Mouse (Mus musculus): ENCODE results near the gene Csk. TPM values are rescaled to one million over a fixed set of nuclear protein-coding genes. Genes with fewer than 3 reads are reported as not detected.

Gene Csk
- polyA plus RNA-seq, 1 experiment from 2014 or later, result 58.4 TPM

DNA sequence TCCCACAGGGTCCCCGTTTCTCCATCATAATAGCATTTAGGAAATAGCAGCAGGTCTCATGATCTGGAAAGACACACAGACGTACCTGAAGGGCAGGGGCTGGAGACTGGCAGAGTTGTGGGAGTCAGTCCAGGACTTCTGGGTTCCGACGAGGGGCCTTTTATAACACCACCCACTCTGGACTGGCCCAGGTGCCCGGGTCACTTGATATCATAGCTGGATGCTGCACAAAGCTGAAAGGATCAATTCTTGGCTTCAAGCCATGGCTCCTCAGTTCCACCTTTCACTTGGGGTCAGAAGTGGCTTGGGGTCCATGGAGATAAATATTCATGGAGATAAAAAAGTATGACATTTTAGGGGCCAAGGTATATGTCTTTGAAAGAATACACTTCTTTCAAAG lies 30.1 kb upstream of the Csk start, which contains the start of gene Cyp1a2:
TSS of gene Cyp1a2 (minus strand) at position 184 of the 400 bp plus-strand sequence.
- Histone ChIP-seq H3K27me3 (replicated peaks; ENCODE audit: control insufficient read depth, insufficient read depth, low read length) (no peaks in the 10 kb centered on the region), H3K4me1 (ENCODE audit: control insufficient read depth, insufficient read depth, low read depth, low read length) (no peaks in the 10 kb centered on the region), H3K36me3 (ENCODE audit: control insufficient read depth, insufficient read depth, low read length) (no peaks in the 10 kb centered on the region), H3K4me2 (ENCODE audit: low read length) (no peak within 1 kb of the TSS), H3K9ac (ENCODE audit: low read depth, low read length) (no peak within 1 kb of the TSS), H3K9me3 (ENCODE audit: control insufficient read depth, low read length) (no peaks in the 10 kb centered on the region), H3K27ac (ENCODE audit: low read depth, low read length) (no peak within 1 kb of the TSS), H3K4me3 (ENCODE audit: low read length) (no peak within 1 kb of the TSS)
- no peak for ATAC-seq
- WGBS, result 83% methylated on average over 5 of the region's 5 CpGs

GRCm38 (mm10) chr9:57681411-57681810 lies 28.0 kb upstream of the Csk start:
- no peaks in the 10 kb centered on the region for H3K4me1 ChIP-seq (ENCODE audit: control insufficient read depth, insufficient read depth, low read depth, low read length)
- H3K36me3 ChIP-seq (ENCODE audit: control insufficient read depth, insufficient read depth, low read length), result no peaks in the 10 kb centered on the region
- 87% methylated on average over 10 of the region's 10 CpGs for WGBS
- ATAC-seq, result no peak
- H3K9me3 ChIP-seq (ENCODE audit: control insufficient read depth, low read length), result no peaks in the 10 kb centered on the region
- H3K4me2 ChIP-seq (ENCODE audit: low read length), result no peak overlapping the region
- H3K27me3 ChIP-seq (replicated peaks; ENCODE audit: control insufficient read depth, insufficient read depth, low read length), result no peaks in the 10 kb centered on the region
- no peak overlapping the region for H3K4me3 ChIP-seq (ENCODE audit: low read length)
- H3K9ac ChIP-seq (ENCODE audit: low read depth, low read length), result no peak overlapping the region
- no peak overlapping the region for H3K27ac ChIP-seq (ENCODE audit: low read depth, low read length)

- H3K27me3 ChIP-seq (replicated peaks; ENCODE audit: control insufficient read depth, insufficient read depth, low read length), result no peaks in the 10 kb centered on the region
- ATAC-seq, result no peak
- no peak overlapping the region for H3K4me3 ChIP-seq (ENCODE audit: low read length)
- H3K27ac ChIP-seq (ENCODE audit: low read depth, low read length), result no peak overlapping the region
- H3K4me2 ChIP-seq (ENCODE audit: low read length), result no peak overlapping the region
- H3K4me1 ChIP-seq (ENCODE audit: control insufficient read depth, insufficient read depth, low read depth, low read length), result no peaks in the 10 kb centered on the region
- no peaks in the 10 kb centered on the region; the same call in 1 of the 2 replicates for H3K9me3 ChIP-seq (ENCODE audit: control insufficient read depth, low read length)
- no peak overlapping the region for H3K9ac ChIP-seq (ENCODE audit: low read depth, low read length)
- H3K36me3 ChIP-seq (ENCODE audit: control insufficient read depth, insufficient read depth, low read length), result no peaks in the 10 kb centered on the region
- 95% methylated on average over 5 of the region's 5 CpGs for WGBS
These were observed 18.1 kb upstream of the Csk start for GRCm38 (mm10) chr9:57671500-57671899.

DNA sequence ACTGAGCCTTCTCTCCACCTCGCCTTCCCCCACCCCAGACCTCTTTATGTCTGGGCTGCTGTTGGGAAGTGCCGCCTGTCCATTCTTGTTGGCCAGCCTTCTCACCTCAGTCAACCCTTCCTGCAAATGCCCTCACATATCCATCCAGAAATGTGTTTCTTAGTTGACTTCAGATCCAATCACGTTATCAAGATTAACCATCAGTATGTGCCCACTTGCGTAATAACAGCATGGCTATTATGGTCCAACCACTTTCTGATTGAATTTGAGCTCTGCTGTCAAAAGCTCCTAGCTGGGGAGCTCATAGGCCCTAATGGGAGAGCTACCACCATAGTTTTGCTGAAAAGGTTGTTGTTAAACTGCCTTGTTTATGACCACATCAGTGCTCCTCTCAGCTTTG lies 17.6 kb upstream of the Csk start:
- no peak for ATAC-seq
- no peak overlapping the region for H3K4me2 ChIP-seq (ENCODE audit: low read length)
- H3K27ac ChIP-seq (ENCODE audit: low read depth, low read length), result no peak overlapping the region
- 95% methylated on average over 4 of the region's 4 CpGs for WGBS
- no peaks in the 10 kb centered on the region for H3K4me1 ChIP-seq (ENCODE audit: control insufficient read depth, insufficient read depth, low read depth, low read length)
- H3K4me3 ChIP-seq (ENCODE audit: low read length), result no peak overlapping the region
- no peak overlapping the region for H3K9ac ChIP-seq (ENCODE audit: low read depth, low read length)
- H3K27me3 ChIP-seq (replicated peaks; ENCODE audit: control insufficient read depth, insufficient read depth, low read length), result no peaks in the 10 kb centered on the region
- H3K9me3 ChIP-seq (ENCODE audit: control insufficient read depth, low read length), result no peaks in the 10 kb centered on the region; the same call in 1 of the 2 replicates
- H3K36me3 ChIP-seq (ENCODE audit: control insufficient read depth, insufficient read depth, low read length), result no peaks in the 10 kb centered on the region

DNA sequence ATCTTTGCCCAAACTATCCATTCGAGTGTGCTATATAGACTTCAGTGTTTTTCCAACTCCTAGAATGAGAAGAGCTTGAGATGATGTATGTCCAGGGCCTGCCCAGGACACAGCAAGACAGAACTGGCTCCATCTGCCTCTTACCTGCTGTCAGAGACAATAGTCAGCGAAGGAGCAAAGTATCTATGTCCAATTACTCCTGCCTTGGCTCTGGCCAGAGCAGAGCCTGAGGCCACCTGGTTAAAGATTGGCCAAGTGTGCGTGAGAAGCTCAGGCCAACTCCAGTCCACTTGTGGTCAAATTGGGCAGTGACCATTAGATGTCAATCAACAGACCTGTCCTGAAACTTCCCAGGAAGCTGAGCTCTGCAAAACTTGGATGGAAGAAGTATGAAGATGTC lies 16.1 kb upstream of the Csk start:
- no peak for ATAC-seq
- H3K4me2 ChIP-seq (ENCODE audit: low read length), result no peak overlapping the region

DNA sequence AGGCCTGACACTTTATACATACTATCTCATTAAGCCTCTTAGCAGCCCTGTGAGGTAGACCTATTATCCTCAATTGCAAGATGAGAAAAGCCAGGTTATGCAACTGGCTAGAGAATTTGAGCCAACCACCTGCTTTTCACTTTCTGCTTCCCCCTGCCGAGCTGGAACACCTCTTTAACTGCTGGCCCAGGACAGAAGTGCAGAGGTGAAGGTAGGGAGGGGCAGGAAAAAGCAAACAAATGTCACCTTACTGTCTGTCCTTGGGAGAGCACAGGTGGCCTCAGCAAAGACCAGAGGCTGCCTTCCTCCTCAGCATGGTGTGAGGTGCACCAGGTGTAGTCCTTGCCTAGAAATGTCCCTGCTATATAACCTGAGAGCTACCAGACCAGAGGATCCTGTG lies 14.8 kb upstream of the Csk start:
- no peaks in the 10 kb centered on the region for H3K4me1 ChIP-seq (ENCODE audit: control insufficient read depth, insufficient read depth, low read depth, low read length)
- ATAC-seq, result no peak
- no peaks in the 10 kb centered on the region for H3K27me3 ChIP-seq (replicated peaks; ENCODE audit: control insufficient read depth, insufficient read depth, low read length)
- H3K9ac ChIP-seq (ENCODE audit: low read depth, low read length), result no peak overlapping the region
- H3K36me3 ChIP-seq (ENCODE audit: control insufficient read depth, insufficient read depth, low read length), result no peaks in the 10 kb centered on the region
- WGBS, result 50% methylated on average over 1 of the region's 1 CpGs
- no peak overlapping the region for H3K27ac ChIP-seq (ENCODE audit: low read depth, low read length)
- no peak overlapping the region for H3K4me3 ChIP-seq (ENCODE audit: low read length)
- H3K4me2 ChIP-seq (ENCODE audit: low read length), result no peak overlapping the region
- H3K9me3 ChIP-seq (ENCODE audit: control insufficient read depth, low read length), result no peaks in the 10 kb centered on the region; the same call in 1 of the 2 replicates

More for the DNA sequence above, 16.1 kb upstream of the Csk start:
- no peak overlapping the region for H3K4me3 ChIP-seq (ENCODE audit: low read length)
- 81% methylated on average over 3 of the region's 3 CpGs for WGBS
- no peak overlapping the region for H3K9ac ChIP-seq (ENCODE audit: low read depth, low read length)
- no peak overlapping the region for H3K27ac ChIP-seq (ENCODE audit: low read depth, low read length)
- no peaks in the 10 kb centered on the region; the same call in 1 of the 2 replicates for H3K9me3 ChIP-seq (ENCODE audit: control insufficient read depth, low read length)
- no peaks in the 10 kb centered on the region for H3K4me1 ChIP-seq (ENCODE audit: control insufficient read depth, insufficient read depth, low read depth, low read length)
- H3K36me3 ChIP-seq (ENCODE audit: control insufficient read depth, insufficient read depth, low read length), result no peaks in the 10 kb centered on the region
- H3K27me3 ChIP-seq (replicated peaks; ENCODE audit: control insufficient read depth, insufficient read depth, low read length), result no peaks in the 10 kb centered on the region

- H3K36me3 ChIP-seq (ENCODE audit: control insufficient read depth, insufficient read depth, low read length), result no peaks in the 10 kb centered on the region
- H3K4me1 ChIP-seq (ENCODE audit: control insufficient read depth, insufficient read depth, low read depth, low read length), result no peaks in the 10 kb centered on the region
- H3K4me3 ChIP-seq (ENCODE audit: low read length), result no peak overlapping the region
- no peaks in the 10 kb centered on the region; the same call in 1 of the 2 replicates for H3K9me3 ChIP-seq (ENCODE audit: control insufficient read depth, low read length)
- no peak for ATAC-seq
- no peak overlapping the region for H3K4me2 ChIP-seq (ENCODE audit: low read length)
- H3K27me3 ChIP-seq (replicated peaks; ENCODE audit: control insufficient read depth, insufficient read depth, low read length), result no peaks in the 10 kb centered on the region
- H3K27ac ChIP-seq (ENCODE audit: low read depth, low read length), result no peak overlapping the region
- WGBS, result 59% methylated on average over 11 of the region's 11 CpGs
- no peak overlapping the region for H3K9ac ChIP-seq (ENCODE audit: low read depth, low read length)
These were observed 14.4 kb upstream of the Csk start for GRCm38 (mm10) chr9:57667817-57668216.

- Histone ChIP-seq H3K4me2 (ENCODE audit: low read length) (no peak overlapping the region), H3K9me3 (ENCODE audit: control insufficient read depth, low read length) (no peaks in the 10 kb centered on the region; the same call in 1 of the 2 replicates), H3K4me3 (ENCODE audit: low read length) (no peak overlapping the region), H3K27me3 (replicated peaks; ENCODE audit: control insufficient read depth, insufficient read depth, low read length) (no peaks in the 10 kb centered on the region), H3K9ac (ENCODE audit: low read depth, low read length) (no peak overlapping the region), H3K36me3 (ENCODE audit: control insufficient read depth, insufficient read depth, low read length) (no peaks in the 10 kb centered on the region), H3K27ac (ENCODE audit: low read depth, low read length) (no peak overlapping the region), H3K4me1 (ENCODE audit: control insufficient read depth, insufficient read depth, low read depth, low read length) (no peaks in the 10 kb centered on the region)
- 76% methylated on average over 3 of the region's 3 CpGs for WGBS
- no peak for ATAC-seq
These were observed 13.7 kb upstream of the Csk start for GRCm38 (mm10) chr9:57667136-57667535.

DNA sequence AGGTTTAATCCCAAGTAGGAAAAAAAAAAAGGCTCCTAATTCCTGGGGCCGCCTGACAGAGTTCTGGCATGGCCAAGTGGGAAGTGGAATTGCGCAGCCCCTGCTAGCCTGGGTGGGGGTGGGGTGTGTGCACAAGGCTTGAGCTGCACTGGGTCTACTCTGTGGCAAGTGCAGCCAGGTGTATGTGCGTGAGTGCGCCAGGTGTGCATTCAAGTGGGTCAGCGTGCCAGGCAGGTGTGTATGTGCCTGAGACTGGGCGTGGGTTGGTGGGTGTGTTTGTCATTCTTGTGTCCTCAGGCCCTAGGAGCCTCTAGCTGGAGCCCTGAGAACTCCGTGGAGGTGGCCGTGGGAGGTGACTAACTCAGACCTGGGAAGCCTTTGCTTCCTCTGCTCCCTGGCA lies 13.1 kb upstream of the Csk start:
- Histone ChIP-seq H3K9ac (ENCODE audit: low read depth, low read length) (no peak overlapping the region), H3K4me1 (ENCODE audit: control insufficient read depth, insufficient read depth, low read depth, low read length) (no peaks in the 10 kb centered on the region), H3K36me3 (ENCODE audit: control insufficient read depth, insufficient read depth, low read length) (no peaks in the 10 kb centered on the region), H3K4me2 (ENCODE audit: low read length) (no peak overlapping the region), H3K9me3 (ENCODE audit: control insufficient read depth, low read length) (no peaks in the 10 kb centered on the region; the same call in 1 of the 2 replicates), H3K4me3 (ENCODE audit: low read length) (no peak overlapping the region), H3K27me3 (replicated peaks; ENCODE audit: control insufficient read depth, insufficient read depth, low read length) (no peaks in the 10 kb centered on the region), H3K27ac (ENCODE audit: low read depth, low read length) (no peak overlapping the region)
- 85% methylated on average over 8 of the region's 8 CpGs for whole genome bisulfite sequencing
- ATAC-seq, result no peak

- Histone ChIP-seq H3K4me1 (ENCODE audit: control insufficient read depth, insufficient read depth, low read depth, low read length) (no peaks in the 10 kb centered on the region), H3K9me3 (ENCODE audit: control insufficient read depth, low read length) (no peaks in the 10 kb centered on the region), H3K9ac (ENCODE audit: low read depth, low read length) (no peak overlapping the region), H3K4me2 (ENCODE audit: low read length) (no peak overlapping the region), H3K27ac (ENCODE audit: low read depth, low read length) (no peak overlapping the region), H3K36me3 (ENCODE audit: control insufficient read depth, insufficient read depth, low read length) (no peaks in the 10 kb centered on the region), H3K27me3 (replicated peaks; ENCODE audit: control insufficient read depth, insufficient read depth, low read length) (no peaks in the 10 kb centered on the region), H3K4me3 (ENCODE audit: low read length) (no peak overlapping the region)
- 71% methylated on average over 7 of the region's 7 CpGs for WGBS
- no peak for ATAC-seq
These were observed 11.2 kb upstream of the Csk start for GRCm38 (mm10) chr9:57664616-57665015.
